23 mouse cellular contexts compared by ENCODE assay signal in the genomic region with DNA sequence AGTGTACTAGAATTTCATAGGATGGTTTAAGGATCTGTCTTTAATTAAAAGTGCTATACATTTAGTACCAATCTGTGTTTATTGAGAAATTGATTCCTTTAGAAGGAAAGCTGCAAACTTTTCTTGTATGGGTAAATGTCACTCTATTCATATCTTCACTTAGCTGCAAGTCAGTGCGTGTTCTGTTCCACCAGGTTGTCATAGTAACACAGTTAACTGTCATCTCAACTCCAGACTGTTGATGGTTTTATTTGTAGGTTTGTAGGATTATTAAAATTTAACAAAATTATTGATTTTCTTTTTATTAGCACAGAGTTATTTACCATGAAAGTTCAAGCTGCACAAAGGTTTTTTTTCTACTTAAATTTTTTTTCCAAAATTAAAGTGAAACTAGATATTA.
"Had no signal": no experiment of that assay in that cellular context is flagged by ENCODE, and none has a peak within 500 bp of the region (broad histone marks: within the 10 kb centered on the region; RNA-seq: fewer than 3 reads in every experiment).

No protein-coding gene starts in this region.

- H3K4me3 ChIP-seq: limb, embryonic 10.5 days; limb, embryonic 13.5 days; megakaryocyte, embryonic 14.5 days; midbrain, embryonic 10.5 days; midbrain, embryonic 15.5 days; neural tube, embryonic 12.5 days; neural tube, embryonic 15.5 days; stomach, embryonic 15.5 days had no signal

- H3K27me3 ChIP-seq: limb, embryonic 13.5 days; megakaryocyte, embryonic 14.5 days; midbrain, embryonic 15.5 days; neural tube, embryonic 12.5 days; neural tube, embryonic 15.5 days; stomach, embryonic 15.5 days had no signal

- H3K4me1 ChIP-seq: limb, embryonic 10.5 days; limb, embryonic 13.5 days; midbrain, embryonic 10.5 days; midbrain, embryonic 15.5 days; neural tube, embryonic 12.5 days; neural tube, embryonic 15.5 days; stomach, embryonic 15.5 days had no signal

- DNase-seq: kidney, adult 11 months; kidney, adult 9 months; kidney, postnatal 14 days; kidney, postnatal 4 days; liver; liver, postnatal 0 days; lung, embryonic 14.5 days; lung, postnatal 36 days; right cerebral cortex, adult 18-20 months; right cerebral cortex, postnatal 25 days; spleen, adult 18-20 months; thymus, adult 18-20 months; thymus, postnatal 36 days had no signal

- ATAC-seq: liver, postnatal 0 days; lung, postnatal 0 days; midbrain, embryonic 15.5 days had no signal

- H3K9ac ChIP-seq: limb, embryonic 13.5 days; liver, embryonic 14.5 days; liver, postnatal 0 days; lung, embryonic 14.5 days; midbrain, embryonic 15.5 days; neural tube, embryonic 12.5 days; neural tube, embryonic 15.5 days; stomach, embryonic 15.5 days had no signal

- H3K9me3 ChIP-seq: limb, embryonic 10.5 days; neural tube, embryonic 12.5 days; neural tube, embryonic 15.5 days; stomach, embryonic 15.5 days had no signal

- H3K4me2 ChIP-seq: limb, embryonic 13.5 days; lung, embryonic 14.5 days; midbrain, embryonic 15.5 days; neural tube, embryonic 12.5 days; neural tube, embryonic 15.5 days; stomach, embryonic 15.5 days had no signal

- H3K27ac ChIP-seq: limb, embryonic 10.5 days; limb, embryonic 13.5 days; liver, embryonic 14.5 days; midbrain, embryonic 10.5 days; midbrain, embryonic 15.5 days; neural tube, embryonic 12.5 days; neural tube, embryonic 15.5 days; stomach, embryonic 15.5 days had no signal
